Mouse (Mus musculus) thymus, postnatal 36 days (tissue): ENCODE results near the gene Bmp2k.

Source experiments
- DNase-seq, 2 experiments: peaks; one replicate each; pipeline ENCODE4 v3.0.0; 2022; ENCODE audit warnings: mixed read lengths in 2 of 2

Gene Bmp2k

DNA sequence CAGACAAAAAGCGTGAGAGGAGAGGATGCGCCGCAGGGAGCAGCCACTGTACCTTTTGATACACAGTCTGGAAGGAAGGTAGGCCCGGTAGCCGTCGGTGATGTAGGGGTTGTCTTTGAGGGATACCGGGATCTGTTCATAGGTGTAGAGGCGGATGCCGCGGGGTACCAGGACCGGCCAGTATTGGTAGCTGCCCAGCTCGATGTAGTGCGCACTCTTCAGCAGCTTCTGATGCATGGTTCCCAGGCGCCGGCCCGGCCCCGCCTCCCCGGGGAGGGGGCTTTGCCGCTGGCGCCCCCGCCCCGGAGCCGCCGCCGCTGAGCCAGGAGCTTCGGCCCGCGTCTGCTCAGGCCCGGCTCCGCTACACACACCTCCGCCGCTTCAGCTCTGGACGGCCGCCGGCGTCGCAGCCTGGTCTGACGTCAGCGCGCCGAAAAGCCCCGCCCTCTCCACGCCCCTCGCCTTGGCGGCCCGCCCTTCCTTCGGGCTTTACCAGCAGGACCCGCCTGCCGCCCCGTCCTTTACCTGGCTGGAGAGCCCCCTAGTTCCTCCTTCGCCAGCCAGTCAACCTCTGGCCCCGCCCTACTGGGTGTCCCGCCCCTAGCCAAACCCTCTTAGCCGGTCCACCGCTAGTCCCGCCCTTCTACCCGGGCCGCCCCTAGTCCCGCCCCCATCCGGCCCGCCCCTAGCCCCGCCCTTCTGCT, 113.9 kb downstream of the Bmp2k start, which contains the start of gene Paqr3:
TSS of gene Paqr3 (minus strand) at position 390 of the 704 bp plus-strand sequence.
- peak; percentile 95 to 96 for DNase-seq

DNA sequence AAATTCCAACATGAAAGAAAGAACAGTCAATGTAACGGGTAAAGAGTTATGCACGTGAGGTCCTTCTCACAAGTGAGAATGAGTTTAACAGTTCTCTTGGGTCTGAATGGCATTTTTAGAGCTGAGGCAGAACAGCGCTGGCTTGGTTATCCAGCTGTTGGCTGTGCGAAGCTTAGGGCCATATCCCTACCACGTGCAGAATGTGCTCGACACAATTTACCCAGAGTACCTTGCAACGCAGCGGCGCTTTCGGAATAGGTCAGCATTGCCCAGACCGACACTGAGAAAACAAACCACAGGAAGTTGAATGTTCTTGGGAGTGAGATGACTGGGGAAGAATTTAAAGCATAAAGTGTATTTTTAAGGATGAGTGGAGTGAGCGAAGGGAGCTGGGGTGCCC, 127.5 kb downstream of the Bmp2k start:
- DNase-seq: no peak

DNA sequence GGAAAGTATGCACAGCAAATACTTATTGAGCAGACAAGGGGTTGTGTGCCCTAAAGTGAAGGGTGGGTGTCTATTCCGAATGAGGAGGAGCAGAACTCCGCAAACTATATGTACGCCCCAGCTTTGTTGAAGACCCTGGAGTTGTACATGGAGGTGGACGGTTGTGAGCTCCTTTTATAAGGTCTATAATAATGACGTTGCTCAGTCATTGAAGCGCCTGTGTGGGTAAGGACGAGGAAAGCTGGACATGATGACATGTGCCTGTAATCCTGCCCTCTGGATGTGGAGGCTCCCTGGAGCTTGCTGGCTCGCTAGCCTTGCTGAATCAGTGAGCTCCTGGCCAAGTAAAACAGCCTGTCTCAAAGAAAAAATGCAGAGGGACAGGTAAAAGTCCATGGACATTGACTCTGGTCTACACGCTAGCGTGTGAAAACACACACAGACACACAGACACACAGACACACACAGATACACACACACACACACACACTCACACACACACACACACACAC, 128.0 kb downstream of the Bmp2k start:
- DNase-seq: no peak

DNA sequence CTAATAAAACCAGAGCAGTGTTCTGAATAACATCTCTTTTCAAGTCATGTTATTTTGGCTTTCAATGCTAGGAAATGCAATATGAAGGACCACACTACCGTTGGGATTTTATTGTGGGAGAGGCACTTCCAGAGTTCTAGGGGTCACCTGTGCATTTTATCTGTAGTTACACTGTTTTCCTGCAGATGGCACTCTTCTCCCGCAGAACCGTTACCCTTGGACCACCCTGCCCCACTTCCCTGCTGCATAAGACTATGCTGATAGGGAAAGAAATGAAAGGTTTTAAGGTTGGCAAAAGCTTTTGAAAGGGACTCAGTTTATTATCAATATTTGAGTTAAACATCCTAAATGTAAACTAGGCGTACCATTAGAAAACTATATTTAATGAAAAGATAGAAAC, 128.5 kb downstream of the Bmp2k start:
- peak in 1 of 2 experiments; percentile 10 for DNase-seq

DNA sequence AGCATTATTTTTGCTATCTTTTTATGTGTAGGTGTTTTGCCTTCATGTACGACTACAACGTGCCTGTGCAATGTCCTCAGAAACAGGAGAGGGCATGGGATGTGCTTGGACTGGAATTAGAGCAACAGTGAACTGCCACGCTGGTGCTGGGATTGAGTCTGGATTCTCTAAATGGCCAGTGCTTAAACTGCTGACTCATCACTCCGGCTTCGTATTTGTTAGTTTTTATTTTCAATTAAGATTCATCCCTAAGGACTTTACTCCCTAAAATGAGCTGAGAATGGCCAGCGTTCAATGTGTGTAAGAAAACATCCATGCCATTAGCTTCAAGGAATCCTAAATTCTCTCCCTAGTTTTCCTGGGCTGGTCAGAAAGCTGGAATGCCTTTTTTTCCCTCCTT, 129.8 kb downstream of the Bmp2k start:
- DNase-seq: no peak

DNA sequence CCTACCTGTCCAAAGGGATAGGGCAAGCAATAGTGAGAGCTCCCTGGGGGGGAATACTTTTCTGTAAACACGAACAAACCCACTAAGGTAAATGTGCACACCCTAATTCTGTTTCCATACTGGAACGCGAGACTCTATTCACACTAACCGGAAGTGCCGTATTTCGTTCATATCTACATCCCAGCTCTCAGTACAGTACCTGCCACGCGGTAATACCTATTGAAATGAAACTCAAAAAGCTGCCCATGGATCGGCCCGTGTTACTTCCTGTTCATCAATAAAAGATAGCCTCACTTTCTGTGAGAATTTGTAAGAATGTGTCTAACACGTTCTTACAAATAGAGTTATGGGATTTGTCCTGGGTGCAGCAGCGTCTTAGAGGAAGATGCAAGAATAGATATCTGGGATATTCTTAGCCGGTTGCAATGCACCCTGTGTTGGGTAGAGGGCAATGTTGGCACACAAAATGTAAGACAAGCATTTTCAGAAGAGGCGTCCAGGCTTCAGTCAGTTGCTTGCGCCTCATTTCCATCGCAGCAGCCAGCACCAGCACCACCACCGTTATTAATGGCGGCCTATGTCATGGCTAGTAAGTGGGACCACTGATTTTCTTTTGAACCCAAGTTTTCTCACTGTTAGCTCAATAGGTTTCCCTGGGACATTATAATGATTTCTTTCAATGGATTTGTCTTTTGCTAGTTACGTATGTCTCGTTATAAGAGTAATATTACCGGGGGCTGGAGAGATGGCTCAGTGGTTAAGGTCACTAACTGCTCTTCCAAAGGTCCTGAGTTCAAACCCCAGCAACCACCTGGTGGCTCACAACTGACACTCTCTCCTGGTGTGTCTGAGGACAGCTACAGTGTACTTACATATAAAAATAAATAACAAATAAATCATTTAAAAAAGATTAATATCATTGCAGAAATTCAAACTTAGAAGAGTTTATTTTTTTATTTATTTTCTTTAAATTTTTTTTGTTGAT, 131.0 kb downstream of the Bmp2k start:
- peak in 1 of 2 experiments; percentile 8 for DNase-seq

DNA sequence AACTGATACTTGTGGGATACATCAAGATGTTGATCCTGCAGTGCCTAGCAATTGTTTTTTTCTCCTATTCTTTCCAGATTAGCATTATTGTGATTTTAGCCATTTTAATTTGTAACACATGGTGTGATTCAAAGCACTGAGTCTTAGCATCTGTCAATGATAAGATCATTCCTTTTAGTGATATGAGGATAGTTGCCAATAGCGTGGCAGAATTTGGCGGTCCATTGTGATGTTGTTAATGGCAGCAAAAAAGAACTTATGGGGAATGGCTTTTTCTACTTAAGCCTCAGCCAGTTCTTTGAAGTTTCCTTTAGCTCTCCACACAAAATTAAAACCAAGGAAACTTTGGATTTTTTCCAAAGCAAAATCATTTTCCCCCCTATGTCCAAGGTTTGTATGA, 132.1 kb downstream of the Bmp2k start:
- no peak for DNase-seq

DNA sequence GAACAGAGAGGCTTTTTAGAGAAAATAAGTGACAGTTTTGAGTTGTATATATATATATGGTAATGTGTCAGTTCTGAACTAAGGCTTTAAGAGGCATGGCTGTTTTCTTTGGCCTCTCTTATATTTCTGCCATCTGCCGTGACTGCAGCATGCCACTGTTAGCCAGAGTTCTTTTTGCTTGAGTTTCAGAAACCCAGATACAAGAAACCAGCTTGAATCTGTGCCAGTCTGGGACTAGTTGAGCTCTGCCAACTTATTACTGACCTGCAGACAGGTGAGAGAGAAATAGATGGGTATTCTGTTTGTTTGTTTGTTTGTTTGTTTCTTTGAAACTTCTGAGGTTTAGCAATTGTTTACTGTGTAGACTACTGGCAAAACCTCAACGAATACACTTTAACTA, 137.8 kb downstream of the Bmp2k start:
- no peak for DNase-seq
